Mouse (Mus musculus) liver, adult 2 months (tissue): Measurements from ENCODE around the gene Gpx6. TPM values are rescaled to one million over a fixed set of nuclear protein-coding genes. Genes with fewer than 3 reads are reported as not detected.

ENCODE experiments used
- DNase-seq: peaks from one replicate; pipeline ENCODE4 v3.0.0-alpha.2; 2011; ENCODE audit warnings: low read depth, low spot score; ENCODE audit errors: extremely low read depth
- H3K27ac ChIP-seq: fragments of 200-500 bp; replicated peaks from 2 replicates; pipeline ENCODE4 v1.5.1; 2012; ENCODE audit warnings: low read depth, mild to moderate bottlenecking, control low read depth, inconsistent platforms, low read length; ENCODE audit not compliant: insufficient read depth
- H3K27me3 ChIP-seq: fragments of 200-500 bp; 2 replicates; pipeline ENCODE4 v1.6.1; 2012; ENCODE audit warnings: mild to moderate bottlenecking, moderate library complexity, low read length, inconsistent platforms; ENCODE audit not compliant: control insufficient read depth, insufficient read depth
- H3K36me3 ChIP-seq: fragments of 200-500 bp; 2 replicates; pipeline ENCODE4 v1.6.1; 2012; ENCODE audit warnings: low read length, inconsistent platforms; ENCODE audit not compliant: control insufficient read depth, insufficient read depth
- H3K4me1 ChIP-seq: fragments of 200-500 bp; 2 replicates; pipeline ENCODE4 v1.6.1; 2011; ENCODE audit warnings: low read length; ENCODE audit not compliant: control insufficient read depth, insufficient read depth
- H3K4me3 ChIP-seq: fragments of 200-500 bp; 2 replicates; pipeline ENCODE4 v1.5.1; 2011; ENCODE audit warnings: low read depth, mild to moderate bottlenecking, control low read depth, low read length, moderate library complexity; ENCODE audit not compliant: insufficient read depth
- H3K79me2 ChIP-seq: fragments of 200-500 bp; 2 replicates; pipeline ENCODE4 v1.6.1; 2012; ENCODE audit warnings: inconsistent platforms, mild to moderate bottlenecking, low read length, moderate library complexity; ENCODE audit not compliant: control insufficient read depth, insufficient read depth
- H3K9ac ChIP-seq: fragments of 200-500 bp; 2 replicates; pipeline ENCODE4 v1.6.1; 2012; ENCODE audit warnings: low read depth, mild to moderate bottlenecking, control low read depth, inconsistent platforms, low read length
- CTCF ChIP-seq: fragments of 200-500 bp; IDR thresholded peaks from 2 replicates; pipeline ENCODE4 v1.5.1; 2011; ENCODE audit warnings: low read depth, low read length, control low read depth
- POLR2A ChIP-seq: fragments of 200-500 bp; IDR thresholded peaks from 2 replicates; pipeline ENCODE4 v1.6.1; 2011; ENCODE audit warnings: low read length, control low read depth; ENCODE audit not compliant: insufficient read depth; ENCODE audit errors: extremely low read depth
- WGBS: fragments of 180-500 bp; shearing (Covaris S2); methylation state at CpG from one replicate; pipeline ENCODE4 v1.1.7; 2018; 5-methylcytosine and 5-hydroxymethylcytosine counted together
- polyA plus RNA-seq: library from polyadenylated mRNA; depleted of rRNA; stranded (reverse); fragments of >200 nt; gene quantifications from 2 replicates; pipeline ENCODE4 v1.2.3, GENCODE M21; 2012
- total RNA-seq: library from RNA; depleted of rRNA; stranded (reverse); fragments of >200 nt; gene quantifications from 2 replicates; pipeline ENCODE4 v1.2.3, GENCODE M21; 2014

The Gpx6 gene
- total and polyA plus RNA-seq, 2 experiments, result 0.70 to 1.0 TPM

GRCm38 (mm10) chr13:21326191-21326590, 14.3 kb downstream of the Gpx6 start:
- no peak overlapping the region for H3K9ac ChIP-seq
- H3K79me2 ChIP-seq, result no peaks in the 10 kb centered on the region
- H3K4me1 ChIP-seq, result peaks cover 3% of the 10 kb centered on the region; the same call in 1 of the 2 replicates
- 9% methylated on average over 4 of the region's 4 CpGs for WGBS
- DNase-seq, result peak; percentile 65
- no peak overlapping the region for H3K27ac ChIP-seq
- no peak for TF ChIP-seq POLR2A
- TF ChIP-seq CTCF, result 0 out of 2 replicates have a peak, but pooled peaks have one; percentile 25
- no peaks in the 10 kb centered on the region for H3K27me3 ChIP-seq
- H3K36me3 ChIP-seq, result no peaks in the 10 kb centered on the region
- no peak overlapping the region for H3K4me3 ChIP-seq

- Histone ChIP-seq H3K27ac (peak overlapping the region; percentile 17; the same call in 1 of the 2 replicates), H3K79me2 (no peaks in the 10 kb centered on the region), H3K36me3 (no peaks in the 10 kb centered on the region), H3K9ac (peak overlapping the region; percentile 20), H3K4me1 (peaks cover 3% of the 10 kb centered on the region; the same call in 1 of the 2 replicates), H3K4me3 (peak overlapping the region; percentile 65), H3K27me3 (no peaks in the 10 kb centered on the region)
- peak; percentile 87 for TF ChIP-seq CTCF
- no peak for TF ChIP-seq POLR2A
- under 1% methylated on average over 24 of the region's 24 CpGs for WGBS
- DNase-seq, result peak; percentile 76
These were observed 14.8 kb downstream of the Gpx6 start for GRCm38 (mm10) chr13:21326657-21327211.

GRCm38 (mm10) chr13:21327424-21327823, 15.5 kb downstream of the Gpx6 start:
- TF ChIP-seq CTCF (no peak), POLR2A (no peak)
- H3K79me2 ChIP-seq, result no peaks in the 10 kb centered on the region
- DNase-seq, result no peak
- no peak overlapping the region for H3K27ac ChIP-seq
- no peaks in the 10 kb centered on the region for H3K4me1 ChIP-seq
- no peaks in the 10 kb centered on the region for H3K36me3 ChIP-seq
- H3K27me3 ChIP-seq, result no peaks in the 10 kb centered on the region
- H3K4me3 ChIP-seq, result no peak overlapping the region
- 2% methylated on average over 9 of the region's 9 CpGs for WGBS
- no peak overlapping the region for H3K9ac ChIP-seq

GRCm38 (mm10) chr13:21346610-21347009, 34.7 kb downstream of the Gpx6 start, which contains the start of gene Olfr1367:
Gene Olfr1367 (plus strand): TSS chr13:21346910.
- H3K27ac ChIP-seq, result no peak within 1 kb of the TSS
- DNase-seq, result no peak
- no peaks in the 10 kb centered on the region for H3K36me3 ChIP-seq
- TF ChIP-seq CTCF (no peak), POLR2A (no peak)
- H3K9ac ChIP-seq, result no peak within 1 kb of the TSS
- 82% methylated on average over 1 of the region's 1 CpGs for WGBS
- H3K27me3 ChIP-seq, result no peaks in the 10 kb centered on the region
- H3K4me1 ChIP-seq, result no peaks in the 10 kb centered on the region; the same call in 1 of the 2 replicates
- H3K79me2 ChIP-seq, result no peaks in the 10 kb centered on the region
- no peak within 1 kb of the TSS for H3K4me3 ChIP-seq

- no peaks in the 10 kb centered on the region for H3K27me3 ChIP-seq
- H3K79me2 ChIP-seq, result no peaks in the 10 kb centered on the region
- DNase-seq, result no peak
- no peaks in the 10 kb centered on the region for H3K36me3 ChIP-seq
- no peak overlapping the region for H3K27ac ChIP-seq
- no peak overlapping the region for H3K4me3 ChIP-seq
- H3K4me1 ChIP-seq, result no peaks in the 10 kb centered on the region; the same call in 1 of the 2 replicates
- no peak for TF ChIP-seq CTCF
- TF ChIP-seq POLR2A, result no peak
- H3K9ac ChIP-seq, result no peak overlapping the region
These were observed 38.7 kb downstream of the Gpx6 start for GRCm38 (mm10) chr13:21350593-21350992.

DNA sequence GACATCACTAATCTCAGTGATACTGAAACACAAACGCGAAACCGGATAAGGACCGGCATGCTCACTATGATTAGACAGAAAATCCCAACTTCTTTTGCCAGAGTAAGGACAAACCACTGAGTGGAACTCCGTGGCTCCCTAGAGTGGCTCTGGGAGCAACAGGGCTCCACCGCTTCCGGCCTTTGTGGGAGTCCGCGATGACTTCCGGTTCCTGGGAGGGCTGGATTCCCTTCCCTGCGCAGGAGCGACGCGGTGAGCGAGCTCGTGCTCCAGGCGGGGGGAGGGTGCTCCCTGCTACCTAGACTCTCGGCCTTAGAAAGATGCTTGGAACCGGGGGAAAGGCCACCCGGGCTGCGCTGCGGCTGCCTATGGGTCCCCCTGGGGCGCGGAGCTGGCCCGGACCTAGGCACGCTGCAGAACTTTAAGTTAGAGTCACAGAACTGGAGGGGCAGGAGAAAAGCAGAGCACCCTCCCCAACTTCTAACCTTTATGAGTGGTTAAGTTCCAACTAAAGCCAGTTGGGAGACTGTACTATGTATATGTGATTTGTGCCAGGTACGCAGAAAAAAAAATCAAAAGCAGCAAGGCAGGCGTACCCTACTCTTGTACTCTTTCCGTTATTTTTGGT, 50.8 kb downstream of the Gpx6 start, which contains the start of gene Zscan12:
Gene Zscan12 (plus strand): TSS at position 200 of the 628 bp plus-strand sequence.
- peak within 1 kb of the TSS; percentile 78 for H3K9ac ChIP-seq
- H3K27me3 ChIP-seq, result no peaks in the 10 kb centered on the region
- no peaks in the 10 kb centered on the region for H3K79me2 ChIP-seq
- peak within 1 kb of the TSS; percentile 61 for H3K27ac ChIP-seq
- H3K4me1 ChIP-seq, result peaks cover 6% of the 10 kb centered on the region; the same call in 1 of the 2 replicates
- H3K4me3 ChIP-seq, result peak within 1 kb of the TSS; percentile 81
- DNase-seq, result peak; percentile 94
- under 1% methylated on average over 29 of the region's 29 CpGs for WGBS
- H3K36me3 ChIP-seq, result peaks cover 6% of the 10 kb centered on the region
- TF ChIP-seq POLR2A (peak; percentile 82), CTCF (no peak)
